Mouse (Mus musculus): ENCODE data around the gene Ccdc163.
A peak's percentile ranks its signal among the peaks of the same experiment; 100 is the strongest.
"Not testable (repeated sequence)": the region's sequence is repeated elsewhere in the genome, so short reads cannot be mapped to it uniquely, and the experiment has no call there.

The Ccdc163 gene

DNA sequence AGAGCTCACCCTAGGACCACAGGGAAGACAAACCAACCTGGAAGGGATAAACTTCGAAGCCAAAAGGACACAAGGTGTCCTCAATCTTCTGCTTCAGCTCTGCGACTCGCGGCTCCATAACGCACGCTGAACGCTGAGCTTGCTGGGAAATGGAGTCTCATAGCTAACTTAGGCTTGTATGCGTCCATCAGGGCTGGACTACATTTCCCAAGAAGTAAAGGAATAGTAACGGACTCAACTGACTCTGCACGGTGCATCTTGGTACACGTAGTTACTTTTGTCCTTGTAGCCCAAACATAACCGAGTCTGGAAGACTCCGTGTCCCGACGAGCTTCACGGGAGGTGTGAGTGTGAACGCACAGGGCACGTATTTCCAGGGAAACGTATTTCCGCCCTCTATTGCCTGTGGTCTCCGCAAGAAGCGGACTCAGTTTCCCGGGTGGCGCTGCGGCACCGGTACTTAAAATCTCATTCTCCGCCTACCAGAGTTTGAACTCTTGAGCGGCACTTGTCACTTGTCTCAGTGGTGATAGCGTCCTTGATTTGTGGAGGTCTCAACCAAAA is at the start of gene Ccdc163, which contains the start of gene Mmachc:
Gene Ccdc163 (plus strand): TSS at position 309 of the 564 bp plus-strand sequence.
Gene Mmachc (minus strand): TSS at position 206 of the 564 bp plus-strand sequence.
- DNase-seq: peak; percentile 75 to 80

DNA sequence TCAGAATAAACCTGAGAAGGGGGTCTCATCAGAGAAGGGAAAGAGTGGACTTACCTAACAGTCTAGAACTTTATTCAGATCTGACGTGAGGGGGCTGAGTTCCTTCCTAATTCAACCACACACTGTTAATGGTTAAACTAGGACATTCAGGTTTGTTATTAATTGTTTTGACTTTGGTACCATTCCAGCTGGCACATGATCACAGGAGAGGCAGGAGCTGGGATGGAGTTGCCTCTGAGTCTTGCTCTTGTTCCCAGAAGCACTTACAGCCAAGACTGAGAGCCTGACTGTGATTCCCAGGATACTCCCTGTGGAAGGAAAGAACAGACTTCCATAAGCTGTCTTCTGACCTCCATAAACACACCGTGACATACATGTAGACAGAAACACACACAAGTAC is 48.8 kb upstream of the Ccdc163 start:
- DNase-seq: no peak

DNA sequence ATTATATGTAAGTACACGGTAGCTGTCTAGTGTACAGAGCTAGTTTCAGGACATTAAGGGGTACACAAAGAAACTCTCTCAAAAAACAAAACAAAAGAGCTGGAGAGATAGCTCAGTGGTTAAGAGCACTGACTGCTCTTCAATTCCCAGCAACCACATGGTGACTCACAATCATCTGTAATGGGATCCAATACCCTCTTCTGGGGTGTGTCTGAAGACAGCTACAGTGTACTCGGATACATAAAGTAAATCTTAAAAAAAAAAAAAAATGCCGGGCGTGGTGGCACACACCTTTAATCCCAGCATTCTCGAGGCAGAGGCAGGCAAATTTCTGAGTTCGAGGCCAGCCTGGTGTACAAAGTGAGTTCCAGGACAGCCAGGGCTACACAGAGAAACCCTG is 48.4 kb upstream of the Ccdc163 start:
- DNase-seq: not testable (repeated sequence)

DNA sequence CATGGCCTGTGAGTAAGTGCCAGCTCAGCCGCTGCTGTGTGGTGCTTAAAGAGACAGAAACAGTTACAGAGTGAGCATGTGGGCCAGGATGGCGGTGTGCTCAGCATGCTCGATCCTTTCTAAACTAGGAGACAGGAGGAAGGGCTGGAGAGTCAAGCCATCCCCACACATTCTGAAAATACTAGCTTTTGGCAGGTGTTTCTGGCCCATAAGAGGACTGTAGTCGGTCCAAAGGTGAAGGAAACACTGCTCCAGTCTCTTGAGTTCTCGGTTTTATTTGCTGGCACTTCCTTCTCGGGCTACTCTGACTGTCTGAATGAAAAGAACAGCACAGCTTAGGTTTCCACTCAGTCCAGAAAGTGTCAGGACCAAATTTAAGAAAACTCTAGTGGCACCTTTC is 47.5 kb upstream of the Ccdc163 start:
- DNase-seq: no peak

DNA sequence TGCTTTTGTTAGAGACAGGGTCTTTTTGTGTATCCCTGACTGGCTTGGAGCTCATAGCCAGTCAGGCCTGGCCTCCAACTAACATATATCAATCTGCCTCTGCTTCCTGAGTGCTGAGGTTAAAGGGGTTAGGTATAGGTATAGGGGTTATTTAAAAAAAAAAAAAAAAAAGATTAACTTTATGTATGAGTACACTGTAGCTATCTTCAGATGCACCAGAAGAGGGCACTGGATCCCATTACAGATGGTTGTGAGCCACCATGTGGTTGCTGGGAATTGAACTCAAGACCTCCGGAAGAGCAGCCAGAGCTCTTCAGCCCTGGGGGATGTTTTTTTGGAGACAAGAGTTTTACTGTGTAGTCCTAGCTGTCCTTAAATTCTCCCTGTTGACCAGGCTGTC is 46.3 kb upstream of the Ccdc163 start:
- DNase-seq: no peak

DNA sequence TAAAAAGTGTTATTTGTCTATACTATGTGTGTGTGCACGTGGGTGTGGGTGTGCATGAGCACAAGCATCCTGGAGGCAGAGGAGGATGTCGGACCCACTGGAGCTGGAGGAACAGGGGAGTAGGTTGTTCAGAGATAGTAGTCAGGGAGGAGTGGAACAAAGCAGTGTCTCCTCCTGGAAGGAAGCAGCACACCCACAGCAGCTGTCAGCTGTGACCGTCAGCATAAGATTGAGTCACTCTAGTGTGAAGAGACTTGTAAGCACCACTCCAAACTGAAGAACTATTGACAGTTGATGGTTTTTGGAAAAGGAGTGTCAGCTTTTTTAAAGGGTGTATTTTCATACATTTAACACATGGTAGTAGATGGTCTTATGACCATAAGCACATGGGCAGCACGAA is 41.7 kb upstream of the Ccdc163 start:
- no peak for DNase-seq

DNA sequence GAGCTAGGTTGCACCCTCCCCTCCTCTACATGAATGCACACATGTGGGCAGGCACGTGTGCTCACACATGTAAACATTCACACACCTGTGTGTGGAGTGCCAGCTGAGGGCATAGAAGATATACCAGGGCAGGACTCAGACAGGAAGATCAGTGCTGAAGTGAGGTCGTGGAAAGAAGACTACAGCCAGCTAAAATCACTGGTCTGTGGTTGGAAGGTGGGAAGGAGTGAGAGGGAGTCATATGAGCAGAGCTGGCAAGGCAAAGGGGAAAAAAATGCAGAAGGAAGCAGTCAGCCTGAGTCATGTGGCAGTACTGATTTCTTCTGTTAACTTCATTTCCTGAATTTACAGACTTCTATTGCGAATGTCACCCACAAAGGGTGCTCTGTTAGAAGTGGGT is 40.2 kb upstream of the Ccdc163 start:
- peak; percentile 12 to 17 for DNase-seq

DNA sequence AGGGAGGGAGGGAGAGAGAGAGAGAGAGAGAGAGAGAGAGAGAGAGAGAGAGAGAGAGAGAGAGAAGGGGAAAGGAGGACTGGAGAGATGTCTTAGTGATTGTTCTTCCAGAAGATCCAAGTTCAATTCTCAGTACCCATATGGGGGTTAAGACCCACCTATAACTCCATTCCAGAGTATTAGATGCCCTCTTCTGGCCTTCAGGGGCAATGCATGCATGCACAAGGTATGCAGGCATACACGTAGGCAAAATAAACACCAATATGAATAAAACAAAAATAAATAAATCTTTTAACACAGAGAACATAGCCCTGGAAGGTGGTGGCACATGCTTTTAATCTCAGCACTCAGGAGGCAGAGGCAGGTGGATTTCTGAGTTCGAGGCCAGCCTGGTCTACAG is 39.0 kb upstream of the Ccdc163 start:
- DNase-seq: peak; percentile 31 to 36

DNA sequence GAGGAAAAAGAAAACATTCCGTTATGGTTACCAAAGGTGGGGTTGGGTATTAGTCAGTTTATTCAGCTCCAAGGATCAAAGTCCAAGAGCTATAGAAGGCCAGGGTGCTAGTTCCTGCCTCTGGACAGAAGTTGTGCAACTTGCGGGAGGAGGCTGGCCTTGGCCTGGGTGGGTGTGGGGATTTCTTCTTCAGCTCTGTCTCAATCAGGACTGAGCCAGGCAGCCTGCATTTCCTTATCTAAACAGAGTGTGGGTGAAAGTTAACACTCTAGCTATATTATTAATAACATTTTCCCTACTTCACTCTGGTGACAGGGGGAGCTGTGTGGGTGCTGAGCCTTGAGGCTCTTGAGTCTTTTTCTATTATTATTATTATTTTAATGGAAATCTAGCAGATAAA is 35.5 kb upstream of the Ccdc163 start:
- no peak for DNase-seq

DNA sequence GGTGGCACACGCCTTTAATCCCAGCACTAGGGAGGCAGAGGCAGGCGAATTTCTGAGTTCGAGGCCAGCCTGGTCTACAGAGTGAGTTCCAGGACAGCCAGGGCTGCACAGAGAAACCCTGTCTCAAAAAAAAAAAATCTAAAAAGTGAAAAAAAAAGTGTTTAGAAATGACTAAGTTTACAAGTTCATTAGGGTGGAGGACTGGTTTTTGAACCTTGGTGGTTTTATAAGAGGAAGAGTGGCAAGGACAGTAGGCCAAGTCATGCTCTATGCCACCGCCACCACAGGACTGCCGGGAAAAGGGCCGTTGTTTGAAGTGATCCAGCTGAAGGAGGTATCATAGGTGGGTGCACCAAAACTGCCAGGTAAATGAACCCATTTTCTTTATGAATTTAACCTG is 33.5 kb upstream of the Ccdc163 start:
- DNase-seq: not testable (repeated sequence)

DNA sequence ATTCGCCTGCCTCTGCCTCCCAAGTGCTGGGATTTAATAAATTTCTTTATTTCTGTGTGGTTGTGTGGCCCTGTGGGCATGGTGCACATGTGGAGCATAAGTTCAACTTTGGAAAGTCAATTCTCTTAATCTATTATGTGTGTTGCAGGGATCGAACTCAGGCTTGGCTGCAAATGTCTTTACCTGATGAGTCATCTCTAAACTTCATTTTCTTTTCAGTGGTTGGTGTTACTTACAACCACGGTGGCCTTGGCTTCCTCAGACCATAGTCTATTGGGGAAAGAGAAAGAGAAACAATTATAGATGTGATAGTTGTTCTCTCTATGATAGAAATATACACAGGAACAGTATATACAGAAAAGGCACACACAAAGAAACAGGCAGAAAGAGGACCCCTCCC is 32.3 kb upstream of the Ccdc163 start:
- DNase-seq: no peak

DNA sequence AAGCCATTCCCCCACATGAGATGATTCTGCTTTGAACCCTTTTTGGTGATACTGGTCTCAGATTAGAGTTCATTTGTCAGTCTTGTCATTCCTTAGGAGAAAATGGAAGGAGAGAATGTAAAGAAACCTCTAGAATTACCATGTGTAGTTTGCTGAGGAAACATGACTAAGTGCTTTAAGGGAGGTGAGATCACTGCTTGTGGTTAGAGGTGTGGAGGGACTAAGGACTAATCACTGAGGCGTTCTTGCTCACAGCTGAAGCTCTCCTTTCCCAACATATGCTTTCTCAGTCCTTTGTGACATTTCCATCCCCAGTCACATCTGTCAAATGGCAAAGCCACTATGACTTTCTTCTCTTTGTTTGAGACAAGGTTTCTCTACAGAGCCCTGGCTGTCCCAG is 30.5 kb upstream of the Ccdc163 start:
- DNase-seq: no peak

DNA sequence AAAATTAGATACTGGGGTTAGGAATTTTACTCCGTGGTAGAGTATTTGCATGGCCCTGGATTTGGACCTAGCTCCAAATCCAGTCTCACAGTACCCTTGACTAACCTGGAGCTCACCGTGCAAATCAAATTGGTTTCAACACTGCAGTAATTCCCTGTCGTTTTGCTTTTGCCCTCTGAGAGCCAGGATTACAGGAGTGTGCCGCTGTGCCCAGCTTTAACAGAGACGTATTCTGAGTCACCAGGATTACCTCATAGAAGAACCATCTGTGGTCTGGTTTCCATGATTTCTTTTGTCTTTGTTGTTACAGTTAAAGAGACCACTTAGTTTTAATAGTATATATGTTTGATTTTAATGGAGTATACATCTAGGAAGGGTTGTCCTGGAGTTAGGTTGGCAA is 29.2 kb upstream of the Ccdc163 start:
- no peak for DNase-seq

DNA sequence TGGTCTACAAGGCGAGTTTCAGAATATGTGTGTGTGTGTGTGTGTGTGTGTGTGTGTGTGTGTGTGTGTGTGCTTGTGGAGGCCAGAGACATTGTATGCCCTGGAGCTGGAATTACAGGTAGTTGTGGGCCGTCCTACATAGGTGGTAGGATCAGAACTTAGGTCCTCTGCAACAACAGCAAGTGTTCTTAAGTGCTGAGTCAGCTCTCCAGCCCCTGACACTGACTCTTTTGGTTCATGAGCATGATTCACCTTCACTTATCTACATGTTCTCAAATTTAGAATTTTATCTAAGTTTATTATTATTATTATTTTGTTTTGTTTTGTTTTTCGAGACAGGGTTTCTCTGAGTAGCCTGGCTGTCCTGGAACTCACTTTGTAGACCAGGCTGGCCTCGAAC is 27.8 kb upstream of the Ccdc163 start:
- not testable (repeated sequence) for DNase-seq

DNA sequence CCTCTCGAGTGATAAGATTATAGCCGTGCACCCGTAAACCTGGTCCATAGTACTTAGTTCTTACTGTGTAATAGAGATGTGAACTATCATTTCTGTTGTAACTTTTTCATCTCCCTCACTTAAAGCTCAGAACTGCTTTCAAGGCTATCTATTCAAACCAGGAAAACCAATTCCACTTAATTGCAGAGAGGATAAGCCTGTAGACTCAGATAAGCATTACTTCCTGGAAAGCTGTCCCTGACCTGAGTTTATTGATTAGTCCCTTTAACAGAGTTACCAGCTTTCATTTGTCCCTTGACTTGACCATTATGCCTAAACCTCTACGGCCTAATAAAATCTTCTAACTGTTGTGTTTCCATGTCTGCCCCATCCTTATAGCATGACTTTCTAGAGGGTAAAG is 24.4 kb upstream of the Ccdc163 start:
- DNase-seq: no peak

DNA sequence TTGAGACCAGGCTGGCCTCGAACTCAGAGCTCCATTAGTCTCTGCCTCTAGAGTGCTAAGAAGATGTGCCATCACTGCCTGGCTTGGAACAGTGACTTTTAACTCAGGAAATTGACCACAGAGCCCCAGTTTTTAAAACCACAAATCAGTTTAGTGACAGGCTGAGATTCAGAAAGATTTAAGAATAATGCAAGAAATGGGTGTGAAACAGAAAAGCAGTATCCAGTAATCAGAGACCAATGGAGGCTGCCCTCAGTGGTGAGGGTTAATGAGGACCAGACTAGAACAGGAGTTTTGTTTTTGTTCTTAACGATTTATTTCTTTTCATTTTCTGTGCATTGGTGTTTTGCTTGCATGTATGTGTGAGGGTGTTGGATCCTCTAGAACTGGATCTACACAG is 23.6 kb upstream of the Ccdc163 start:
- no peak for DNase-seq

DNA sequence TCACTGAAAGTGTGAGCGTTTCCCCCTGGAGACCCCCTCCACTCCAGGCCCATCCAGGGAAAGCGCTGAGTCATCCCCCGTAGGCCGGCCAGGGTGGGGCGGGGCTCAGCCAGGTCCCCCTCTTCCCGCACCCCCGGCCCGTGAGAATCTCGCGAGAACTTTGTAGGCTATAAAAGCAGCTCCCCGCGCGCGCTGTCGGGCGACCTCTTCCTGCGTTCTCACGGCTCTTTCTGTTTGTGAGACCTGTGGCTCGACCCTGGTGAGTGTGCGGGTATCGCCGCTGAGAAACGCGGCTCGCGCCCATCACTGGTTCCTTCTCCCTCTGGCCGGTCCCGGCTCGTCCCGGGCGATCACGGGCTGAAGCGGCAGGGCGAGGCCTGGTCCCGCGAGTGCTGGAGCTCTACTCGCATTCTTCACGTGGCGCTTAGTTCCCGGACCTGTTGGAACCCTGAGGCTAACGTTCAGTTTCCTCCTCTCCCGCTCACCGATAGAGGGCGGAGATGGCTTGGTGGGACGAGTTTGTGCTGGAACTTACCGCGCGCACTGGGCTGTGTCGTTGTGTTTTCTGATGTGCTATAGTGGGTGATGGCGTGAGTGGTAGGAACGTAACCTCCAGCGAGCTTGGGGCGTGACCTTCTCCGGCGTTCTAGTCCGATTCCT is 22.8 kb upstream of the Ccdc163 start, which contains the start of gene Prdx1:
Gene Prdx1 (plus strand): TSS at position 143 of the 660 bp plus-strand sequence.
- peak; percentile 98 for DNase-seq

DNA sequence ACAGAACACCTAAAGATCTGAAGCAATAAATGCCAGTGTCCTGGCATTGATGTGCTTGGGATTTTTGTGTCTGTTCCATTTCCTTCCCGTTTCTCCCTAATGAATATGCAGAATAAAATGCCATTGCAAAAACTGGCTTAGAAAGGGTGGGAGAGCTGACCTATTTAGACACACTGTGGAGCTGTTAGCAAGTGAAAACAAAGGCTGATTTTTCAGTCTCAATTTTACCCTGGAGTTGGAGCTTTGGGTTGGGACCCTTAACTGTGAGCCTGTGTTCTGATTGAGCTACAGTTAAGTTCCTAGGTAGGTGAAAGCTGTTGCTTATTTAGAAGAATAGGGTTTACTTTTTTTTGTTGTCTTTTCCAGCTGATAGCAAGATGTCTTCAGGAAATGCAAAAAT is 21.3 kb upstream of the Ccdc163 start:
- no peak for DNase-seq

DNA sequence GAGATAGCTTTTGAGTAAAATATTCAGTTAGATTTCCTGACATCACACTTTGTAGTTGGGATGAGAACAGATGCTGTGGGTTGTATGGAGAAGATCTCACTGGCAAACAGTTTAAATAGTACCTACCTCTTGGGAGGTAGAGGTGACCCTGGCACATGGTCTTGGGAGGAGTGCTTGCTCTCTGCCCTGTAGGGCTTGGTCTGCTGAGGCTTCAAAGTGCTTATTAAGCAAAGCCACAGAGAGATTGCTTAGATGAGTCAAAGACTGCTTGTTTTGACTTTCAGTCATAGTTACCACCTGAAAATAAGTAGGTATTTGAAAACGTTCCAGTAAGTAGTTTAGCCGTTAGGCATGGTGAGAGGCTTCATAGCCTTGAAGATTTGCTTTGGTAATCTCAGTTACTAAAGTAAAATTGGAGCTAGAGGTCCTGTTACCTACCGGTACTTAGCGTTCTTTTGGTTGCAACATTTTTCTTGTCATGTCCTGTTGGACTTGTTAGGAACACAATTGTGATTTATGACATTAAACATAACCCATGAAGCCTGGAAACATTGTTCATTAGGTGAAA is 18.9 kb upstream of the Ccdc163 start:
- no peak for DNase-seq

DNA sequence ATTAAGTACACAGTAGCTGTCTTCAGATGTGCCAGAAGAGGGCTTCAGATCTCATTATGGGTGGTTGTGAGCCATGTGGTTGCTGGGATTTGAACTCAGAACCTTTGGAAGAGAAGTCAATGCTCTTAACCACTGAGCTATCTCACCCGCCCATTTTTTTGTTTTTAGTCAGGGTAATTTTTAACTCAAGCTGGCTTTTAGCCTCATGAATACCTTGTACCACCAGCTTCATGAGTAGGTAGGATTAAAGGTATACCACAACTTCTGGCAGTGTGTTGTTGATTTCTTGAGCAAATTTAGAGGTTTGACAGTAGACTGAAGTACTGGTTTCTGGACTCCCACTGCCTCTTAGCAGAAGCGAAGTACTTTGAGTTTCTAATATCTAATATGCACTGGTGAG is 16.2 kb upstream of the Ccdc163 start:
- DNase-seq: no peak

DNA sequence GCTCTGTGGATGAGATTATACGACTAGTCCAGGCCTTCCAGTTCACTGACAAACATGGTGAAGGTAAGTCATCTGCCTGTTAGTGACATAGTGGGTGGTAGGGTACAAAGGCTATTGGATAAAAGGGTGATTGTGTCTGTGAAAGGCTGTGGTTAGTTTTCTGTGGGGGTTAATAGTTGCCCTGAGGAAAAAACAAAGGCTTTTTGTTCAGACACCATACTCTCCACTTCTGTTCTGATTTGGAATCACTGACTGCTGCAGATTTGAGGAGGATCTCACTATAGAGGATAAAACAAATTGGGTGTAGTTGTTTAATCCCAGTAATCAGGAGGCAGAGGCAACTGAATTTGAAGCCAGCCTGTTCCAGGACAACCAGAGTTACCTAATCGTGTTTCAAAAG is 14.5 kb upstream of the Ccdc163 start:
- DNase-seq: no peak

DNA sequence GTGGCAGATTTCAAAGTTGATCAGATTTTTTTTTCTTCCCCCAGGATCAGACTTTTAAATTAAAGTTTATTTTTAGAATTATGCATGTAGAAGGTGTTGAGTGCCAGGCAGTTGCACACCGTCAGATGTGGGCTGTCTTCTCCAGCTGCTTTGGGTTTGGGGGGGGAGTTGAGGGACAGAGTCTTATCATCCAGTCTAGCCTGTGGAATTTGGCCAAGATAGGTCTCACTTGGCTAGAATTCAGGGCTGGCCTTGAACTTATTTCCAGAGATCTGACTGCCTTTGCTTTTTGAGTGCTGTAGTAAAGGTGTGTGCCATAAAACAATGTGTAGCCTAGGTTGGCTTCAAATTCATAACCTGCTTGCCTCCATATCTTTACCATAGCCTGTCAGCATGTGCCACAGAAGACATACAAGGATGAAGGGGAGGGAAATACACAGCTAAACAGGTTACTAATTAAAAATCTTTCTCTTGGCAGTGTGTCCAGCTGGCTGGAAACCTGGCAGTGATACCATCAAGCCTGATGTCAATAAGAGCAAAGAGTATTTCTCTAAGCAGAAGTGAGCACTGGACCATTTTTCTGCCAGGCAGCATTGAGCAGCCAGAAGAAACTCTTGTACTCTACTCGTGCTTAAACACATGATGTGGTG is 9.5 kb upstream of the Ccdc163 start:
- no peak for DNase-seq

DNA sequence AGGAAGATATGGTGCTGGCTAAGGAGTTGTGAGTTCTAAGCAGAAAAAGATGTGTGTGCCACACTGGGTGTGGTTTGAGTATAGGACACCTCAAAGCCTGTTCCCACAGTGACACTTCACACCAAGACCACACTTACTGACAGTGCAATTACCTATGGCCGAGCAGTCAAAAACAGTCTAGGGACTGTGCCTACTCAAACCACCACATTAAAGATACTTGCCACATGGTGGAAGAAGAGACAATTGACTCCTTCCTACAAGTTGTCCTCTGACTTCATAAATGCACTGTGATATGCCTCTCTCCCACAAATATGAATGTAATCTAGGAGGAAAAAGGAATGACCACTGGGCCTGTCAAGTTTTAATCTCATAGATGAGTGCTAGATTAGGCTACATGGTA is 7.3 kb upstream of the Ccdc163 start:
- DNase-seq: no peak

DNA sequence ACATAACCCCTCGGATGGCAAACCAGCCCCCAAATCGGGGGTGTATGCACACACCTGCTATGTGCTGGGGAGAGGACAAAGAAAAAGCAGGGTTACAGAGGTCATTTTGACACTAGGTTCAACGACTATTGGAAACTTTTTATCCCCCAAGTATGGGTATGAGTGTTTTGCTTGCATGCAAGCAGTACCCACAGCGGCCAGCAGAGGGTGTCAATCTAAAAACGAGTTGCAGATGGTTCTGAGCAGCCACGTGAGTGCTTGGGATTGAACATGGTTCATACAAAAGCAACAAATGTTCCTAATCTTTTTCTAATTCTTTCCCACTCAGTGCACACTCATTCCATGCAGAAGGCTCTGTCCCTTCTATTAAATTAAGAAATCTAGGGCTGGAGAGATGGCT is 4.5 kb upstream of the Ccdc163 start:
- peak; percentile 89 to 91 for DNase-seq
